Mouse (Mus musculus) liver, embryonic 16.5 days (tissue): ENCODE data around the gene Plekhj1. TPM values are rescaled to one million over a fixed set of nuclear protein-coding genes. Genes with fewer than 3 reads are reported as not detected.

ENCODE experiments used
- ATAC-seq: fragments of 200-750 bp; cut with Nextera tagmentation; 2 replicates; pipeline ENCODE4 v1.8.0; 2017; ENCODE audit warnings: low read depth, mild to moderate bottlenecking, moderate number of reproducible peaks, moderate library complexity
- H3K27ac ChIP-seq: fragments of 300-500 bp; sonication (generic); 2 replicates; pipeline ENCODE4 v1.5.1; 2014; ENCODE audit warnings: mild to moderate bottlenecking, low read length
- H3K27me3 ChIP-seq: fragments of 300-500 bp; sonication (generic); 2 replicates; pipeline ENCODE4 v1.6.1; 2014; ENCODE audit warnings: low read depth, low read length, mixed read lengths; ENCODE audit not compliant: control insufficient read depth, insufficient read depth
- H3K36me3 ChIP-seq: fragments of 300-500 bp; sonication (generic); 2 replicates; pipeline ENCODE4 v1.6.1; 2014; ENCODE audit warnings: mild to moderate bottlenecking; ENCODE audit not compliant: control insufficient read depth, insufficient read depth
- H3K4me1 ChIP-seq: fragments of 300-500 bp; sonication (generic); 2 replicates; pipeline ENCODE4 v1.6.1; 2014; ENCODE audit warnings: low read depth, low read length, mixed read lengths; ENCODE audit not compliant: control insufficient read depth
- H3K4me2 ChIP-seq: fragments of 300-500 bp; sonication (generic); 2 replicates; pipeline ENCODE4 v1.6.1; 2014; ENCODE audit warnings: low read depth, low read length, mixed read lengths
- H3K4me3 ChIP-seq: fragments of 300-500 bp; sonication (generic); 2 replicates; pipeline ENCODE4 v1.5.1; 2014; ENCODE audit warnings: low read depth, mild to moderate bottlenecking, low read length
- H3K9ac ChIP-seq: fragments of 300-500 bp; sonication (generic); 2 replicates; pipeline ENCODE4 v1.6.1; 2014; ENCODE audit warnings: low read depth, low read length
- H3K9me3 ChIP-seq: fragments of 300-500 bp; sonication (generic); replicated peaks from 2 replicates; pipeline ENCODE4 v1.6.1; 2016; ENCODE audit warnings: low read length; ENCODE audit not compliant: control insufficient read depth
- WGBS: fragments of 180-500 bp; shearing (Covaris S2); extraction: QIAGEN DNeasy Blood & Tissue Kit; methylation state at CpG from one replicate; pipeline ENCODE4 v1.1.7; 2014; ENCODE audit not compliant: insufficient replicate concordance; 5-methylcytosine and 5-hydroxymethylcytosine counted together
- microRNA counts: library from miRNA; unstranded; fragments of <30 nt; microRNA quantifications from one replicate; lab custom pipeline; 2016
- microRNA-seq: library from miRNA; unstranded; fragments of <30 nt; microRNA quantifications from one replicate; pipeline ENCODE4, GENCODE M21; 2016
- polyA plus RNA-seq: library from polyadenylated mRNA; unstranded; fragments of >200 nt; fragmentation: Nextera tagmentation; extraction: Ambion mirVana; gene quantifications from 2 replicates; pipeline ENCODE4 v1.2.1, GENCODE M21; 2015

Plekhj1 gene
- polyA plus RNA-seq, 1 experiment from 2014 or later, result 61.4 TPM

- peaks cover 51% of the 10 kb centered on the region for H3K4me1 ChIP-seq
- WGBS, result under 1% methylated on average over 57 of the region's 57 CpGs
Measured at GRCm38 (mm10) chr10:80754594-80755290, 43.7 kb downstream of the Plekhj1 start, which contains the start of gene Dot1l. Dot1l (plus strand) TSS chr10:80755206.

GRCm38 (mm10) chr10:80752079-80752625 lies 46.3 kb downstream of the Plekhj1 start:
- Histone ChIP-seq H3K4me3 (peak overlapping the region; percentile 44), H3K36me3 (no peaks in the 10 kb centered on the region), H3K4me1 (peaks cover 31% of the 10 kb centered on the region), H3K4me2 (peak overlapping the region; percentile 68), H3K9me3 (no peaks in the 10 kb centered on the region), H3K9ac (peak overlapping the region; percentile 40; the same call in 1 of the 2 replicates), H3K27ac (peak overlapping the region; percentile 18; the same call in 1 of the 2 replicates), H3K27me3 (no peaks in the 10 kb centered on the region)
- peak; percentile 58 for ATAC-seq
- WGBS, result 2% methylated on average over 6 of the region's 6 CpGs

More at GRCm38 (mm10) chr10:80754594-80755290, 43.7 kb downstream of the Plekhj1 start, which contains the start of gene Dot1l:
- no peaks in the 10 kb centered on the region for H3K36me3 ChIP-seq
- H3K9ac ChIP-seq, result peak within 1 kb of the TSS; percentile 94
- peak within 1 kb of the TSS; percentile 82 for H3K27ac ChIP-seq
- H3K4me2 ChIP-seq, result peak within 1 kb of the TSS; percentile 76
- peak within 1 kb of the TSS; percentile 97 for H3K4me3 ChIP-seq
- peak; percentile 95 for ATAC-seq
- H3K9me3 ChIP-seq, result no peaks in the 10 kb centered on the region
- no peaks in the 10 kb centered on the region for H3K27me3 ChIP-seq

- no peaks in the 10 kb centered on the region for H3K36me3 ChIP-seq
- peak overlapping the region; percentile 44 for H3K4me3 ChIP-seq
- H3K9ac ChIP-seq, result peak overlapping the region; percentile 40
- ATAC-seq, result no peak
- H3K9me3 ChIP-seq, result no peaks in the 10 kb centered on the region
- H3K4me1 ChIP-seq, result peaks cover 23% of the 10 kb centered on the region
- peak overlapping the region; percentile 68 for H3K4me2 ChIP-seq
- peak overlapping the region; percentile 18 for H3K27ac ChIP-seq
- H3K27me3 ChIP-seq, result no peaks in the 10 kb centered on the region
- 2% methylated on average over 16 of the region's 16 CpGs for WGBS
Measured at GRCm38 (mm10) chr10:80751188-80751832, 47.1 kb downstream of the Plekhj1 start.

GRCm38 (mm10) chr10:80748609-80749008 lies 49.8 kb downstream of the Plekhj1 start:
- WGBS, result 4% methylated on average over 6 of the region's 6 CpGs

GRCm38 (mm10) chr10:80747410-80747809 lies 51.0 kb downstream of the Plekhj1 start:
- Histone ChIP-seq H3K9ac (no peak overlapping the region), H3K36me3 (no peaks in the 10 kb centered on the region), H3K4me2 (no peak overlapping the region), H3K4me3 (no peak overlapping the region), H3K27me3 (no peaks in the 10 kb centered on the region), H3K27ac (no peak overlapping the region), H3K9me3 (no peaks in the 10 kb centered on the region), H3K4me1 (peaks cover 28% of the 10 kb centered on the region)
- WGBS, result 9% methylated on average over 3 of the region's 3 CpGs
- no peak for ATAC-seq

More at GRCm38 (mm10) chr10:80748609-80749008, 49.8 kb downstream of the Plekhj1 start:
- Histone ChIP-seq H3K4me3 (no peak overlapping the region), H3K27me3 (no peaks in the 10 kb centered on the region), H3K4me2 (no peak overlapping the region), H3K9me3 (no peaks in the 10 kb centered on the region), H3K9ac (no peak overlapping the region), H3K4me1 (peaks cover 26% of the 10 kb centered on the region), H3K27ac (no peak overlapping the region), H3K36me3 (no peaks in the 10 kb centered on the region)
- ATAC-seq, result no peak

MicroRNAs within 50 kb of the gene (microRNA counts, 519-probe panel; counts per million panel counts)
- microRNA mmu-miR-1982 (lab: Ali Mortazavi, UCI), result 60.7 counts per million

Small RNA genes lying within 50 kb of the gene (microRNA-seq; reads per million reads assigned to microRNA genes)
- 2.2 reads per million for gene Mir1982

Other genes starting within 250 kb of the Plekhj1 start
- gene Rexo1, start 237.1 kb downstream of the Plekhj1 start, polyA plus RNA-seq, result 10.9 and 12.1 TPM in 2 replicates
- 9.6 and 10.7 TPM in 2 replicates for gene Klf16, start 221.3 kb downstream of the Plekhj1 start, polyA plus RNA-seq
- gene Abhd17a, start 208.3 kb downstream of the Plekhj1 start, polyA plus RNA-seq, result 31.4 and 35.9 TPM in 2 replicates
- gene Scamp4, start 195.8 kb downstream of the Plekhj1 start, polyA plus RNA-seq, result 35.3 and 38.3 TPM in 2 replicates
- gene Adat3, start 195.7 kb downstream of the Plekhj1 start, polyA plus RNA-seq, result 3.2 and 3.7 TPM in 2 replicates
- 1.2 and 1.5 TPM in 2 replicates for gene Gm49322, start 192.6 kb downstream of the Plekhj1 start, polyA plus RNA-seq
- gene Csnk1g2, start 175.8 kb downstream of the Plekhj1 start, polyA plus RNA-seq, result 5.0 and 9.8 TPM in 2 replicates
- 2.8 and 5.1 TPM in 2 replicates for gene Btbd2, start 141.6 kb downstream of the Plekhj1 start, polyA plus RNA-seq
- gene Mknk2, start 120.5 kb downstream of the Plekhj1 start, polyA plus RNA-seq, result 41.5 and 54.4 TPM in 2 replicates
- gene Mob3a, start 96.6 kb downstream of the Plekhj1 start, polyA plus RNA-seq, result 26.1 and 27.4 TPM in 2 replicates
- gene Izumo4, start 96.4 kb downstream of the Plekhj1 start, polyA plus RNA-seq, result 9.3 and 10.4 TPM in 2 replicates
- 20.9 and 21.2 TPM in 2 replicates for gene Ap3d1, start 56.4 kb downstream of the Plekhj1 start, polyA plus RNA-seq
- gene Dot1l, start 43.4 kb downstream of the Plekhj1 start, polyA plus RNA-seq, result 6.0 and 7.5 TPM in 2 replicates
- gene Sf3a2, start 428 bp downstream of the Plekhj1 start, polyA plus RNA-seq, result 23.4 and 30.1 TPM in 2 replicates
- 0.08 TPM in 1 of 2 replicates, not detected in the other for gene Amh, start 6.6 kb upstream of the Plekhj1 start, polyA plus RNA-seq
- gene Jsrp1, start 14.9 kb upstream of the Plekhj1 start, polyA plus RNA-seq, result 0.54 and 1.2 TPM in 2 replicates
- 1,363 and 1,382 TPM in 2 replicates for gene Oaz1, start 28.0 kb upstream of the Plekhj1 start, polyA plus RNA-seq
- not detected in 2 replicates for gene Lingo3, start 45.4 kb upstream of the Plekhj1 start, polyA plus RNA-seq
- gene Lsm7, start 56.6 kb upstream of the Plekhj1 start, polyA plus RNA-seq, result 92.5 and 108 TPM in 2 replicates
- gene Sppl2b, start 56.6 kb upstream of the Plekhj1 start, polyA plus RNA-seq, result 60.4 and 65.3 TPM in 2 replicates
- gene Tmprss9, start 73.2 kb upstream of the Plekhj1 start, polyA plus RNA-seq, result 0.04 TPM in 1 of 2 replicates, not detected in the other
- gene Timm13, start 102.3 kb upstream of the Plekhj1 start, polyA plus RNA-seq, result 151 and 160 TPM in 2 replicates
- gene Lmnb2, start 119.6 kb upstream of the Plekhj1 start, polyA plus RNA-seq, result 10.3 TPM in 2 replicates
- gene Gadd45b, start 131.4 kb upstream of the Plekhj1 start, polyA plus RNA-seq, result 4.0 and 5.0 TPM in 2 replicates
- gene Gng7, start 216.3 kb upstream of the Plekhj1 start, polyA plus RNA-seq, result 0.36 and 0.44 TPM in 2 replicates
- not detected in 2 replicates for gene Diras1, start 227.0 kb upstream of the Plekhj1 start, polyA plus RNA-seq
- gene Slc39a3, start 238.8 kb upstream of the Plekhj1 start, polyA plus RNA-seq, result 5.5 TPM in 2 replicates